Mouse (Mus musculus): ENCODE data around the gene Sh3bgr. TPM values are rescaled to one million over a fixed set of nuclear protein-coding genes. Genes with fewer than 3 reads are reported as not detected.

Gene Sh3bgr
- polyA plus RNA-seq (2016; fragmentation: Nextera tagmentation; extraction: Ambion mirVana) = 1.1 and 1.7 TPM in 2 replicates

DNA sequence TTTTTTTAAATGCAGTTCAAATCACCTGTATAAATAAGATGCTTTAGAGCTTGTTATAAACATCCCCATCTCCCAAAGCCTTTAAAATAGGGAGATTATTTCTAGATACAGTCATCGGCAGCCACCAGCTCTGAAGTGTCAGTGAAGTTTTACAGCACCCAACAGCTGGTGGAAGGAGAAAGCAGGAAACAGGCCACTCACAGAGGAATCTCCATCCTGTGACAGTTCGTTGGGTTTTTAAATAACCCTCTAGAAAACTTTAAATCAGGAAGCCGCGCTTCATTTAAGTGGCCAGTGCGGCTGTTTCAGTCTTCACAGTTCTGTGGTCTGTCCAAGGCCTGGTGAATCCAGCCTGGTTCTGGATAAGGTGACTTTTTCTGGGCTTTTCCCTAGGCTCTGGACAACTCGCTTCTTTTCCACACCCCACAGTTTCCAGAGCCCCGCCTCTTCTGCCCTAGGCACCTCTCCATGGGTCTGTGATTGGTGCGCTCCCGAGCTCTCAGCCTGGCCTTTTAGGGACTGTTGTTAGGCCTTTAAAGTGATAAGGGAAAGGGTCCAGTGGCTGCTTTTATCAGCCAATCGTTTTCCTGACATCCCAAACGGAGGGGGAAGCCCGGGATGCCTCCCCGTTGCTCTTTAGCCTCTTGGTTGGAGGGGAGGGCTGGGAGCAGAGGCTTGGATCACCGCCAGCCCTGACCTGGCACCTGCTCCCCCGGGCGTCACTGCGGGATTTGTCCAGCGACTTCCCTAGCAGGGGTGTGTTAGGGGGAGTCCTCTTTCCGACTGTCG, at the start of gene Sh3bgr:
Gene Sh3bgr, plus strand, starts transcription at position 538 of the 789 bp plus-strand sequence.
- Histone ChIP-seq H3K4me2 (peak within 1 kb of the TSS; percentile 51), H3K27me3 (replicated peaks) (peaks cover 17% of the 10 kb centered on the region), H3K9me3 (replicated peaks) (no peaks in the 10 kb centered on the region), H3K27ac (no peak within 1 kb of the TSS), H3K36me3 (no peaks in the 10 kb centered on the region), H3K4me3 (peak within 1 kb of the TSS; percentile 21), H3K9ac (no peak within 1 kb of the TSS), H3K4me1 (0 out of 2 replicates have a peak, but pooled peaks cover 7% of the 10 kb centered on the region)
- ATAC-seq = peak; percentile 61
- WGBS (ENCODE audit: insufficient replicate concordance) = 12% methylated on average over 20 of the region's 20 CpGs

DNA sequence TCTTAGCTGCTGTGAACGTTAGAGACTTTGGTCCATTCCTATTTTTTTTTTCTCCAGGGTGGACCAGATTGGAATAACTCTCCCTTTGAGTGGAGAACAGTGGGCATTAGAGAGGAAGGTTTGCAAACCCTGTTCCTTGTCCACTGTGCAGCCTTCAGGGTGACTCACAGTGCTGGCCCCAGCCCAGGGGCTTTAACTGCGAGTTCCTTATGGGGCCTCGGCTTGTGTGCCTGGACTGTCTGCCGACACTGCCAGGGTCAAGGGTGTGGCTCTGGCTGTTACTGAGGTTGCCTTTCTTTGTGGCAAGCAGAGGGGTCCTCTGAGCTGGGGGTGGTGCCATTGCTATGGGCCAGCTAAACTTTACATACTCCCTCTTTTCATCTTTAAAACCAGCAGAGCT, 49.3 kb upstream of the Sh3bgr start:
- H3K4me2 ChIP-seq = no peak overlapping the region
- no peak overlapping the region for H3K4me3 ChIP-seq
- 61% methylated on average over 4 of the region's 4 CpGs for WGBS (ENCODE audit: insufficient replicate concordance)
- no peak overlapping the region for H3K27ac ChIP-seq
- no peaks in the 10 kb centered on the region for H3K9me3 ChIP-seq (replicated peaks)
- H3K9ac ChIP-seq = no peak overlapping the region
- ATAC-seq = no peak
- H3K36me3 ChIP-seq = peaks cover 41% of the 10 kb centered on the region
- no peaks in the 10 kb centered on the region for H3K27me3 ChIP-seq (replicated peaks)
- peaks cover 27% of the 10 kb centered on the region for H3K4me1 ChIP-seq

- Histone ChIP-seq H3K27ac (no peak overlapping the region), H3K9ac (no peak overlapping the region)
- WGBS (ENCODE audit: insufficient replicate concordance) = 26% methylated on average over 9 of the region's 9 CpGs
Observed at GRCm38 (mm10) chr16:96151551-96151950, 48.7 kb upstream of the Sh3bgr start.

GRCm38 (mm10) chr16:96154476-96154875, 45.8 kb upstream of the Sh3bgr start:
- Histone ChIP-seq H3K4me3 (no peak overlapping the region), H3K4me1 (peaks cover 16% of the 10 kb centered on the region), H3K36me3 (peaks cover 58% of the 10 kb centered on the region), H3K27ac (no peak overlapping the region), H3K9me3 (replicated peaks) (no peaks in the 10 kb centered on the region), H3K27me3 (replicated peaks) (no peaks in the 10 kb centered on the region; the same call in 1 of the 2 replicates), H3K4me2 (no peak overlapping the region), H3K9ac (no peak overlapping the region)
- ATAC-seq = no peak
- 81% methylated on average over 2 of the region's 2 CpGs for WGBS (ENCODE audit: insufficient replicate concordance)

More at GRCm38 (mm10) chr16:96151551-96151950, 48.7 kb upstream of the Sh3bgr start:
- H3K9me3 ChIP-seq (replicated peaks) = no peaks in the 10 kb centered on the region
- ATAC-seq = 0 out of 2 replicates have a peak, but pooled peaks have one; percentile 35
- no peak overlapping the region for H3K4me3 ChIP-seq
- H3K4me2 ChIP-seq = no peak overlapping the region
- peaks cover 22% of the 10 kb centered on the region for H3K4me1 ChIP-seq
- H3K27me3 ChIP-seq (replicated peaks) = no peaks in the 10 kb centered on the region
- peaks cover 44% of the 10 kb centered on the region for H3K36me3 ChIP-seq

DNA sequence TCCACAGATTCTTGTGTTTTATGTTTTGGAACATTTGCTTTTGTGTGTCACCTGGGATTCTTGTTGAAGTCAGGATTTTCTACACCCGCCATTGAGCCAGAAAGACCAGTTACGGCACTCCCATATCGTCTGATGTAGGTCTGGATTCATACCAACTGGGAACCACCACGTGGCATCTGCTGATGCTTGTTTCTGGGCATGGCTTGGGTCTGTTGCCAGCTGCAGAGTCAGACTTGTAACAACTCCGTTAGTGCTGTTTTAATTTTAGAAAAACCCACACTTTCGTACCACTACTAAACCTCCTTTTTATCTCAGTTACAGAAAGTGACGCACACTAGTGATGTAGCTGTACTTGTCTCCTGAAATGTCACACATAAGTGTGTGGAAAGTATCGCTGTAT, 44.2 kb upstream of the Sh3bgr start:
- H3K36me3 ChIP-seq = peaks cover 58% of the 10 kb centered on the region
- no peak for ATAC-seq
- no peak overlapping the region for H3K4me2 ChIP-seq
- peaks cover 6% of the 10 kb centered on the region; the same call in 1 of the 2 replicates for H3K27me3 ChIP-seq (replicated peaks)
- H3K4me1 ChIP-seq = peaks cover 15% of the 10 kb centered on the region
- H3K9me3 ChIP-seq (replicated peaks) = no peaks in the 10 kb centered on the region
- H3K4me3 ChIP-seq = no peak overlapping the region
- H3K27ac ChIP-seq = no peak overlapping the region
- WGBS (ENCODE audit: insufficient replicate concordance) = 80% methylated on average over 8 of the region's 8 CpGs
- H3K9ac ChIP-seq = no peak overlapping the region

DNA sequence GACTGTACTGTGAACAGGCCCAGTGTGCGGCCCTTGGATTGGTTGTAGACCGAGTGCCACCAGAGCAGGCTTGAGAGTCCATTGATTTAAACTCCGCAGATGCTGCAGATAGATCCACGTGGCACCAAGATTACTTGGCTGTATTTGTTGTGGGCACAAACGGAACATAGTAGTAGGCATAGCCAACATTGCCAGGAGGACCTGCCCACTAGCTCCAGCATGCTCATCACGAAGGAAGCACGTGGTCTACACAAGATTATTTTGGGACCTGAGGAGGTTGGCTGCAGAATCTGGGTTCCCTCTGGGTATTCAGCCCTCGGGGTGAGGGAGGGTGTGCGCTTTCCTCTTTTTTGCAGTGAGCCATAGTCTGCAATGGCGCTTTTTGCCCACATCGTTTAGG, 43.1 kb upstream of the Sh3bgr start:
- H3K4me1 ChIP-seq = peaks cover 15% of the 10 kb centered on the region
- no peak overlapping the region for H3K27ac ChIP-seq
- no peak for ATAC-seq
- no peaks in the 10 kb centered on the region for H3K9me3 ChIP-seq (replicated peaks)
- H3K27me3 ChIP-seq (replicated peaks) = peaks cover 6% of the 10 kb centered on the region; the same call in 1 of the 2 replicates
- H3K4me3 ChIP-seq = no peak overlapping the region
- no peak overlapping the region for H3K4me2 ChIP-seq
- WGBS (ENCODE audit: insufficient replicate concordance) = 81% methylated on average over 11 of the region's 11 CpGs
- H3K9ac ChIP-seq = no peak overlapping the region
- H3K36me3 ChIP-seq = peaks cover 54% of the 10 kb centered on the region

GRCm38 (mm10) chr16:96158511-96159080, 41.7 kb upstream of the Sh3bgr start:
- WGBS (ENCODE audit: insufficient replicate concordance) = 61% methylated on average over 12 of the region's 12 CpGs
- Histone ChIP-seq H3K27me3 (replicated peaks) (peaks cover 6% of the 10 kb centered on the region; the same call in 1 of the 2 replicates), H3K4me1 (peaks cover 15% of the 10 kb centered on the region), H3K27ac (no peak overlapping the region), H3K36me3 (peaks cover 39% of the 10 kb centered on the region), H3K4me2 (peak overlapping the region; percentile 98), H3K9ac (peak overlapping the region; percentile 82), H3K4me3 (peak overlapping the region; percentile 65), H3K9me3 (replicated peaks) (no peaks in the 10 kb centered on the region)
- no peak for ATAC-seq

DNA sequence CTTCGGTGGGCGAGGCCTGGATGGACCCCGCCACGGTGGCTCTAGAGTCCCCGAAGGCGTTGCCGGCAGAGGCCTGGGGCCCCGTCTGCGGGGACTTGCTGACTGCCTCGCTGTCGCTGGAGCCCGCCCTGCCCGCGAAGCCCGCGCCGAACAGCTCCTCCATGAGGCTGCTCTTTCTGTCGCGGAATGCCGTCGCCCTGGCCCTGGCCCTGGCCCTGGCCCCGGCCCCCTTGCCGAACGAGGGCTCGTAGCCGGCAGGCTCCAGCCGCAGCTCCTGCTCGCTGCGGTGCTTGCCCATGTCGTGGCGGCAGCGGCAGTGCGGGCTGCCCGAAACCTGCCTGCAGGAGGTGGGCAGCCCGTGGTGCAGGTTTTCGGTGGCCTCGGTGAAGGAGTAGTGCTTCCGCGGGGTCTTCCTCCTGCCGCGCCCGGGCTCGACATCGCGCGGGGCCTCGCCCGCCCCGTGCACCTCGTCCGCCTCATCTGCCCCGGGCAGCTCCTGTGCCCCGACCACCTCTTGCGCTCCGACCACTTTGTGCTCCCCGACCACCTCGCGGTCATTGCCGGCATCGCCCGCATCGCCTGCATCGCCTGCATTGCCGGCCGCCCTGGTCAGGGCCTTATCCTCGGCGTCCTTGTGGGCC, 41.0 kb upstream of the Sh3bgr start:
- H3K9me3 ChIP-seq (replicated peaks) = no peaks in the 10 kb centered on the region
- WGBS (ENCODE audit: insufficient replicate concordance) = 2% methylated on average over 66 of the region's 67 CpGs
- ATAC-seq = peak; percentile 78

GRCm38 (mm10) chr16:96159794-96160346, 40.4 kb upstream of the Sh3bgr start:
- 72% methylated on average over 20 of the region's 20 CpGs for WGBS (ENCODE audit: insufficient replicate concordance)
- Histone ChIP-seq H3K27ac (no peak overlapping the region), H3K4me3 (peak overlapping the region; percentile 65), H3K4me1 (peaks cover 15% of the 10 kb centered on the region), H3K9ac (no peak overlapping the region), H3K36me3 (peaks cover 27% of the 10 kb centered on the region), H3K27me3 (replicated peaks) (peaks cover 6% of the 10 kb centered on the region; the same call in 1 of the 2 replicates), H3K4me2 (peak overlapping the region; percentile 98), H3K9me3 (replicated peaks) (no peaks in the 10 kb centered on the region)
- ATAC-seq = no peak

More for the DNA sequence above, 41.0 kb upstream of the Sh3bgr start:
- Histone ChIP-seq H3K36me3 (peaks cover 33% of the 10 kb centered on the region), H3K9ac (peak overlapping the region; percentile 82), H3K4me2 (peak overlapping the region; percentile 98), H3K27ac (peak overlapping the region; percentile 54; the same call in 1 of the 2 replicates), H3K27me3 (replicated peaks) (peaks cover 6% of the 10 kb centered on the region; the same call in 1 of the 2 replicates), H3K4me3 (peak overlapping the region; percentile 65), H3K4me1 (peaks cover 15% of the 10 kb centered on the region)

DNA sequence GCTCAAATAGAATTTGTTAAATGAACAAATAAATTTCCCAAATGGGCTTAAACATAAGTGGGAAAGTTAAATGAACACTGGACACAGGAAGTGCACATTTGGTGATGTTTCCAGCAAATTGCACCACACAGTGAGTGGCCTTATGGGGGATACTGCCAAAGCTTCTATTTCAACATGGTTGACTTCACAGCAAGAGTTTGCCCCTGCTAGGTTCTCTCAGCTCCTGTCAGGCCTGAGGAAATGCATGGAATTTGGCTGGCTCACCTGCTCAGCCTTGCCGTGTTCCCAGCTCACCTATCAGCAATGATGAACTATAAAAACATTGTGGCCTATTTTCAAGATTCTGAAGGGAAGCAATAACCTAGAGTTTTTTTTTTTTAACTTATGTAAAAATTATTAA, 39.3 kb upstream of the Sh3bgr start:
- H3K27me3 ChIP-seq (replicated peaks) = peaks cover 6% of the 10 kb centered on the region; the same call in 1 of the 2 replicates
- no peaks in the 10 kb centered on the region for H3K9me3 ChIP-seq (replicated peaks)
- H3K4me1 ChIP-seq = peaks cover 15% of the 10 kb centered on the region
- peaks cover 17% of the 10 kb centered on the region for H3K36me3 ChIP-seq
- WGBS (ENCODE audit: insufficient replicate concordance) = 75% methylated on average over 1 of the region's 1 CpGs
- H3K27ac ChIP-seq = no peak overlapping the region
- H3K9ac ChIP-seq = no peak overlapping the region
- no peak for ATAC-seq
- H3K4me2 ChIP-seq = no peak overlapping the region
- no peak overlapping the region for H3K4me3 ChIP-seq

DNA sequence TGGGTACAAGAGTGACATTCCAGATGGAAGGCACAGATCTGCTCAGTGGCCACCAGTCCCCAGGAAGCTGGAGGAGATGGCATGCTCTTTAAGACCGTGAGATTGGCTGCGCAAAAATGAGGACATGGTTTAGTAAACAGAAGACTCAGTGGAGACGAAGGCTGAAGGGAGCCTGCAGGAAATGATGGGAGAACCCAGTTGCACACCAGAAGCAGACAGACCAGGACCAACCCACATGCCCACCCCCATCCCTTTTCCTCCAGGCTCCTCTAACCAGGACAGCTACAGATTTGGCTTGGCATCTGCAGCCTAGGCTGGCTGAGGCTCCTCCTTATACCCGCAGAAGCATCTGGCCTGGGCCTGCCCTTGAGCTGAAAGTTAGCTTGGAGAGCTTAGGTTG, 38.9 kb upstream of the Sh3bgr start:
- Histone ChIP-seq H3K4me2 (no peak overlapping the region), H3K9me3 (replicated peaks) (no peaks in the 10 kb centered on the region), H3K27me3 (replicated peaks) (peaks cover 6% of the 10 kb centered on the region; the same call in 1 of the 2 replicates), H3K27ac (no peak overlapping the region), H3K36me3 (peaks cover 14% of the 10 kb centered on the region), H3K4me3 (no peak overlapping the region), H3K4me1 (peaks cover 15% of the 10 kb centered on the region), H3K9ac (no peak overlapping the region)
- 82% methylated on average over 4 of the region's 4 CpGs for WGBS (ENCODE audit: insufficient replicate concordance)
- no peak for ATAC-seq
